Mouse (Mus musculus): ENCODE measurements around the gene Clcf1. TPM values are rescaled to one million over a fixed set of nuclear protein-coding genes. Genes with fewer than 3 reads are reported as not detected.

Clcf1 gene
- polyA plus RNA-seq, 1 experiment from 2014 or later, result 0.39 TPM

- 7% methylated on average over 46 of the region's 46 CpGs for WGBS
Measured at GRCm38 (mm10) chr19:4268566-4269361, 54.7 kb downstream of the Clcf1 start, which contains the start of gene Ssh3. Gene Ssh3 (minus strand): TSS chr19:4269180.

GRCm38 (mm10) chr19:4270187-4270586 lies 56.1 kb downstream of the Clcf1 start:
- Histone ChIP-seq H3K9ac (replicated peaks) (no peak overlapping the region), H3K4me1 (peaks cover 7% of the 10 kb centered on the region; the same call in 1 of the 2 replicates), H3K27me3 (peaks cover 10% of the 10 kb centered on the region; the same call in 1 of the 2 replicates), H3K27ac (replicated peaks) (no peak overlapping the region), H3K4me3 (no peak overlapping the region), H3K9me3 (no peaks in the 10 kb centered on the region), H3K4me2 (replicated peaks) (no peak overlapping the region), H3K36me3 (no peaks in the 10 kb centered on the region)
- no peak for ATAC-seq (replicated peaks)
- 79% methylated on average over 6 of the region's 6 CpGs for WGBS

More at GRCm38 (mm10) chr19:4268566-4269361, 54.7 kb downstream of the Clcf1 start, which contains the start of gene Ssh3:
- Histone ChIP-seq H3K36me3 (no peaks in the 10 kb centered on the region), H3K27ac (replicated peaks) (no peak within 1 kb of the TSS), H3K4me1 (peaks cover 7% of the 10 kb centered on the region; the same call in 1 of the 2 replicates), H3K27me3 (peaks cover 10% of the 10 kb centered on the region; the same call in 1 of the 2 replicates), H3K4me3 (peak within 1 kb of the TSS; percentile 34), H3K9ac (replicated peaks) (peak within 1 kb of the TSS; percentile 33), H3K9me3 (no peaks in the 10 kb centered on the region), H3K4me2 (replicated peaks) (peak within 1 kb of the TSS; percentile 51)
- ATAC-seq (replicated peaks), result peak; percentile 58; the same call in 1 of the 2 replicates

- WGBS, result 94% methylated on average over 11 of the region's 11 CpGs
- Histone ChIP-seq H3K4me3 (no peak overlapping the region), H3K27me3 (peaks cover 10% of the 10 kb centered on the region; the same call in 1 of the 2 replicates), H3K4me2 (replicated peaks) (no peak overlapping the region), H3K9me3 (no peaks in the 10 kb centered on the region), H3K27ac (replicated peaks) (no peak overlapping the region), H3K36me3 (no peaks in the 10 kb centered on the region), H3K4me1 (peaks cover 7% of the 10 kb centered on the region; the same call in 1 of the 2 replicates), H3K9ac (replicated peaks) (no peak overlapping the region)
- no peak for ATAC-seq (replicated peaks)
Measured at GRCm38 (mm10) chr19:4270972-4271371, 56.9 kb downstream of the Clcf1 start.

Small RNAs within 50 kb of the gene (microRNA-seq; reads per million reads assigned to microRNA genes)
- gene Gm26115 (not detected), gene Mir6985 (not detected)

Other genes with a start within 250 kb of the Clcf1 start
- 0.22 and 0.28 TPM in 2 replicates for gene Aldh3b2, start 241.9 kb upstream of the Clcf1 start, polyA plus RNA-seq (2015; fragmentation: Nextera tagmentation; extraction: Ambion mirVana)
- gene Acy3, start 227.7 kb upstream of the Clcf1 start, polyA plus RNA-seq (2015; fragmentation: Nextera tagmentation; extraction: Ambion mirVana), result 1.3 and 1.4 TPM in 2 replicates
- 0.13 TPM in 1 of 2 replicates, not detected in the other for gene Tbx10, start 221.5 kb upstream of the Clcf1 start, polyA plus RNA-seq (2015; fragmentation: Nextera tagmentation; extraction: Ambion mirVana)
- gene Nudt8, start 213.7 kb upstream of the Clcf1 start, polyA plus RNA-seq (2015; fragmentation: Nextera tagmentation; extraction: Ambion mirVana), result 36.0 and 40.8 TPM in 2 replicates
- gene Gm49405, start 213.6 kb upstream of the Clcf1 start, polyA plus RNA-seq (2015; fragmentation: Nextera tagmentation; extraction: Ambion mirVana), result 6.8 and 7.6 TPM in 2 replicates
- 9.0 and 11.1 TPM in 2 replicates for gene Doc2g, start 210.9 kb upstream of the Clcf1 start, polyA plus RNA-seq (2015; fragmentation: Nextera tagmentation; extraction: Ambion mirVana)
- gene Ndufv1, start 201.4 kb upstream of the Clcf1 start, polyA plus RNA-seq (2015; fragmentation: Nextera tagmentation; extraction: Ambion mirVana), result 225 and 228 TPM in 2 replicates
- 421 and 426 TPM in 2 replicates for gene Gstp1, start 176.3 kb upstream of the Clcf1 start, polyA plus RNA-seq (2015; fragmentation: Nextera tagmentation; extraction: Ambion mirVana)
- 1.3 and 4.6 TPM in 2 replicates for gene Gstp2, start 168.2 kb upstream of the Clcf1 start, polyA plus RNA-seq (2015; fragmentation: Nextera tagmentation; extraction: Ambion mirVana)
- not detected in 2 replicates for gene Gstp3, start 154.7 kb upstream of the Clcf1 start, polyA plus RNA-seq (2015; fragmentation: Nextera tagmentation; extraction: Ambion mirVana)
- not detected in 2 replicates for gene Cabp2, start 132.7 kb upstream of the Clcf1 start, polyA plus RNA-seq (2015; fragmentation: Nextera tagmentation; extraction: Ambion mirVana)
- 82.1 and 83.2 TPM in 2 replicates for gene Cdk2ap2, start 117.1 kb upstream of the Clcf1 start, polyA plus RNA-seq (2015; fragmentation: Nextera tagmentation; extraction: Ambion mirVana)
- gene Pitpnm1, start 114.2 kb upstream of the Clcf1 start, polyA plus RNA-seq (2015; fragmentation: Nextera tagmentation; extraction: Ambion mirVana), result 40.7 and 47.2 TPM in 2 replicates
- gene Aip, start 88.4 kb upstream of the Clcf1 start, polyA plus RNA-seq (2015; fragmentation: Nextera tagmentation; extraction: Ambion mirVana), result 90.1 and 92.5 TPM in 2 replicates
- not detected in 2 replicates for gene Gpr152, start 74.5 kb upstream of the Clcf1 start, polyA plus RNA-seq (2015; fragmentation: Nextera tagmentation; extraction: Ambion mirVana)
- 0.10 and 0.15 TPM in 2 replicates for gene Cabp4, start 70.2 kb upstream of the Clcf1 start, polyA plus RNA-seq (2015; fragmentation: Nextera tagmentation; extraction: Ambion mirVana)
- 144 and 145 TPM in 2 replicates for gene Coro1b, start 65.6 kb upstream of the Clcf1 start, polyA plus RNA-seq (2015; fragmentation: Nextera tagmentation; extraction: Ambion mirVana)
- 0.59 and 1.1 TPM in 2 replicates for gene Ptprcap, start 60.6 kb upstream of the Clcf1 start, polyA plus RNA-seq (2015; fragmentation: Nextera tagmentation; extraction: Ambion mirVana)
- gene Rps6kb2, start 50.9 kb upstream of the Clcf1 start, polyA plus RNA-seq (2015; fragmentation: Nextera tagmentation; extraction: Ambion mirVana), result 54.1 and 54.6 TPM in 2 replicates
- gene Carns1, start 38.8 kb upstream of the Clcf1 start, polyA plus RNA-seq (2015; fragmentation: Nextera tagmentation; extraction: Ambion mirVana), result 3.4 and 4.2 TPM in 2 replicates
- gene Tbc1d10c, start 23.0 kb upstream of the Clcf1 start, polyA plus RNA-seq (2015; fragmentation: Nextera tagmentation; extraction: Ambion mirVana), result 0.70 and 0.86 TPM in 2 replicates
- gene Ppp1ca, start 22.2 kb upstream of the Clcf1 start, polyA plus RNA-seq (2015; fragmentation: Nextera tagmentation; extraction: Ambion mirVana), result 560 and 578 TPM in 2 replicates
- 22.6 and 25.2 TPM in 2 replicates for gene Rad9a, start 12.6 kb upstream of the Clcf1 start, polyA plus RNA-seq (2015; fragmentation: Nextera tagmentation; extraction: Ambion mirVana)
- not detected in 2 replicates for gene AC109138.7, start 119 bp downstream of the Clcf1 start, polyA plus RNA-seq (2015; fragmentation: Nextera tagmentation; extraction: Ambion mirVana)
- gene Pold4, start 17.7 kb downstream of the Clcf1 start, polyA plus RNA-seq (2015; fragmentation: Nextera tagmentation; extraction: Ambion mirVana), result 17.2 and 18.1 TPM in 2 replicates
- 5.2 and 6.7 TPM in 2 replicates for gene Ssh3, start 54.9 kb downstream of the Clcf1 start, polyA plus RNA-seq (2015; fragmentation: Nextera tagmentation; extraction: Ambion mirVana)
- gene Ankrd13d, start 68.9 kb downstream of the Clcf1 start, polyA plus RNA-seq (2015; fragmentation: Nextera tagmentation; extraction: Ambion mirVana), result 25.1 and 26.2 TPM in 2 replicates
- 20.5 and 24.9 TPM in 2 replicates for gene Grk2, start 92.0 kb downstream of the Clcf1 start, polyA plus RNA-seq (2015; fragmentation: Nextera tagmentation; extraction: Ambion mirVana)
- gene Kdm2a, start 184.0 kb downstream of the Clcf1 start, polyA plus RNA-seq (2015; fragmentation: Nextera tagmentation; extraction: Ambion mirVana), result 40.3 and 43.3 TPM in 2 replicates
- gene Rhod, start 225.2 kb downstream of the Clcf1 start, polyA plus RNA-seq (2015; fragmentation: Nextera tagmentation; extraction: Ambion mirVana), result 5.1 and 5.6 TPM in 2 replicates

All from forebrain, embryonic 15.5 days (tissue).